Mouse (Mus musculus) layer of hippocampus, adult 9-11 months (tissue): ENCODE data around the gene Pfn1.

Source experiments
- DNase-seq: peaks from one replicate; pipeline ENCODE4 v3.0.0; 2022

Pfn1 gene

GRCm38 (mm10) chr11:70674014-70674413 lies 19.6 kb upstream of the Pfn1 start:
- DNase-seq, result no peak

DNA sequence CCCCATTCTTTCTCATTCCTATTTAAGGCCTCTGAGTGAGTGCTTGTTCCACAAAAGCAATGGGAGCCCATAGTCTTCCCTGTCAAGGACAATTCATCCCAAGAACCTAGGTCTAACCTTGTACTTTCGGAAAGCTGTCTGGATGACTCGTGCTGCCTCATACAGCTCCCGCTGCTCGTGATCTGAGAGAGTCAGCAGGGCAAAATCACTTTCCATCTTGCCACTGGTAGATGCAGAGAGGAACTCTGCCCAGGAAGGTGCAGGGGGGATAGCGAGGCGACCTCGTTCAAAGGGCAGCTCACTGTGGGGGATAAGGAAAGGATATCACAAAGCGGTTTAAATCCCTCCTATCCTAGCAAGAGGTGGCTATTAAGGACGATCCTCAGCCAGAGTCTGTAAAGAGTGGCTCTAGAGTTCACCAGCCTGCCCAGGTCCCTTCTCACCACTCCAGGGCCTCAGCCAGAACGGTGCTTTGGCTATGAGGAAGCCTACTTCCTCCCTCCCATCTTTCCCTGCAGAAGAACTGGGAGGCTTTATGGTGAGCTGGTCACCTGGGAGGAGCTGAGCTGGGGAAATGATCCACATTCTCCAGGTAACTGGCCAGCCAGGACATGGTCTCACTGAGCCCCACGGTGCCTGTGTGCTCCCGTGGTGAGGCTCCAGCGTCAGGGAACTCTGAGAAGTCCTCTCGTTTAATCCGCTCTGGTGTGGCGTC lies 17.0 kb upstream of the Pfn1 start:
- DNase-seq, result no peak

DNA sequence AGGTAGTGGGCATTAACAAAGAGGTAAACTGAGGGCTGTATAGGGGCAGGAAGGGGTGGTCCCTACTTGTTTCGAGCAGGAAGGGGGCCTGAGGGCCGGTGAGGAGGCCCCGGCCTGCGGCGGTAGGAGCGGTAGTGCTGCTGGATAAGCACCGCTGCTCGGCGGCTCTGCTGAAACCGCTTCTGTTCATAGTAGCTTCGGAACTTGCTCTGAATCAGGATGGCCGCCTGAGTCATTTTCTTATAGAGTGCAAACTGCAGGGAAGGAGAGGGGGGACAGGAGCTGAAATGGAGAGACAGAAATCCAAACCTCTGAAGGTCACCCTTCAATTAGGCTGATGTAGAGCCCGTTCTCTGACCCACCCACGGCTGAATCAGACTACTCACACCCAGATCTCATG lies 16.0 kb upstream of the Pfn1 start:
- DNase-seq, result no peak

DNA sequence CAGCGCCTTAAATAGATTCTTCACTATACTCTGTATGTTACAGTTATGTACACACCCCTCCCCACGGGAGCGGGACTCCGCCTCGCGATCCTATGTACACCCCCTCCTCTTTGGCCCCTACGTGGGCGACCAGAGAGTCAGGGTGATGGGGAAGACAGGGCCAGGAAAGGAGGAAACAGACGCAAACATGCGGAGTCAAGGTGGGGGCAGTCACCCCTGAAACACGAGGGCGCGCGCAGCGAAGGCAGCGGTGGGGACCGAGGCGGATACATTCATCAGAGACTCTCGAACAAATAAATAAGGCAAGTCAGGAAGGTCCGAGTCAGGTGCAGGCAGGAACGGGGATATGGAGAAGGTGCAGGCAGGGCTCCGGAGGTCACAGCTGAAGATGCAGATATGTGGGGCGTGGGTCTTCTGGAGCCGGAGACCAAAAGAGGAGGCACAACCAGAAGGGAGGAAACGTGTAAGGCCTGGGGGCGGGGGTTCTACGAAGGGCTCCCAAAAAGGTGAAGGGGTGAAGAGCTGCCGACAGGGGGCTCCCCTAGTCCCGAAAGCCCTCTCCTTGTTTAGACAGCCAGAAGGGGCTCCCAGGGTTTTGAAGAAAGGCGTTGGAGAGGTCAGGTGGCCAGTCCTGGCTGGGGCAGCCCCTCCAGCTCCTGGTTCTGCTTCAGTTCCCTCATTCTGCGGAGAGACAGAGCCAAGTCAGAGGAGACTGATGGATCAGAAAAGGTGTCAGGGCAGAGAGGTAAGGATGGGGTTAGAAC lies 15.3 kb upstream of the Pfn1 start:
- peak; percentile 77 for DNase-seq

- DNase-seq, result peak; percentile 100
Measured at GRCm38 (mm10) chr11:70668771-70669505, 14.5 kb upstream of the Pfn1 start, which contains the start of gene Spag7. TSS of gene Spag7 (minus strand) at chr11:70669416.

- no peak for DNase-seq
Measured at GRCm38 (mm10) chr11:70668335-70668770, 13.9 kb upstream of the Pfn1 start.

DNA sequence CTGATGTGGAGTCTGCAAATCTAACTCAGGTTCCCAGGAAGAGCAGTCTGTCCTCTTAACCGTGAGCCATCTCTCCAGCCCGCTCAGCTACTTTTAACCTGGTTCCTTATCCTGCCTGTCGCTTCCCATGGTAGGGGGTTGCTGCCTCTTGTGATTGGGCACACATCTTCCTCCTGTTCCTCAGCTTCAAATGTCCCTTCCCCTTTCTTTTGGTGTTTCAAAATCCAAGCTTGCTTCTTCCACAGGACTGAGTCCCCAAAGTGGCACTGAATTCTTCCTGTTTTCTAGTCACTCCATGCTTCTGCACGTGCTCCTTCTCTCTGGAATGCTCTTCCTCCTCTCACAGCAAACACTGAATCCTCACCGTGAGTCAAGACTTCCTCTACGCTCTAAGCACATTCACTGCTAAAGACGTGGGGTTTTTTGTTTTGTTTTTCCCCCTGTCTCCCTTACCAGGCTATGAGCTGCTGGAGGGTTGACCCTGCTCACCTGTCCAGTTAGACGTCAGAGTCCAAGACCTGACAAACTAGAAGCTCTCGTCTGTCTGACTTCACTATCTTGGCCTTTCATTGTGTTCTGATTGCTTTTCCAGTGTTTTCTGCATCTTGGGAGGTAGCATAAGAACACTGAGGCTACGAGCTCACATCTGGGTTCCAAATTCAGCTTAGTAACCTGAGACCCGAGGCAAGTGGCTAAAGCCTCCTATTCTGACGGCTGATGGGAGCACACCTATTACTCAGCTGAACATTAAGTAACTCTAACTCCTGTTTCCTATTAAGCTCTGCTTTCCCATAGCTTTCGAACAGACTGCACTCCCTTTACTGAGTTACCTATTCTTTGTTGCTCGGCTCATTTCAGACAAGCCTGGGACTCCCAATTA lies 13.1 kb upstream of the Pfn1 start:
- no peak for DNase-seq

GRCm38 (mm10) chr11:70666687-70667086 lies 12.2 kb upstream of the Pfn1 start:
- DNase-seq, result no peak

GRCm38 (mm10) chr11:70664741-70665140 lies 10.3 kb upstream of the Pfn1 start:
- DNase-seq, result no peak

DNA sequence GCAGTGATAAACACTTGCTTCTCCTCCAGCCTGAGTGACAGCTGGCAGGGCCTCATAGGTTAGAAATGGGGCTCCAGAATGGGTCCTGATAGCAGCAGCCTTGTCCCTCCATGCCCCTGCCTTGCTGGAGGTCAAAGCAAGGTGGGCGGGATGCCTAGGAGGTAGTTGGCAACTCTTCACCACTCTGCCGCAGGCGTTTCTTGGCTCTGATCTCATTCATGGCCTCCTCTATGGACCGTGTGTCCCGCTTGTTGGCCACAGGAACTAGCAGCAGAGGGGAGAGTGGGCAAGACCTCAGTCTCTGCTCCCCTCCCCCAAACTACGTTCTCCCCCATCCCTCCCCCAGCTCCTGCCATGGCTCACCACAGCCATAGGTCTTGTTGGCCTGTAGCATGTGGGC lies 9.5 kb upstream of the Pfn1 start:
- no peak for DNase-seq

- DNase-seq, result no peak
Measured at GRCm38 (mm10) chr11:70663101-70663500, 8.7 kb upstream of the Pfn1 start.

- DNase-seq, result no peak
Measured at GRCm38 (mm10) chr11:70660571-70660970, 6.1 kb upstream of the Pfn1 start.

- no peak for DNase-seq
Measured at GRCm38 (mm10) chr11:70658942-70659341, 4.5 kb upstream of the Pfn1 start.

- no peak for DNase-seq
Measured at GRCm38 (mm10) chr11:70658521-70658920, 4.1 kb upstream of the Pfn1 start.

DNA sequence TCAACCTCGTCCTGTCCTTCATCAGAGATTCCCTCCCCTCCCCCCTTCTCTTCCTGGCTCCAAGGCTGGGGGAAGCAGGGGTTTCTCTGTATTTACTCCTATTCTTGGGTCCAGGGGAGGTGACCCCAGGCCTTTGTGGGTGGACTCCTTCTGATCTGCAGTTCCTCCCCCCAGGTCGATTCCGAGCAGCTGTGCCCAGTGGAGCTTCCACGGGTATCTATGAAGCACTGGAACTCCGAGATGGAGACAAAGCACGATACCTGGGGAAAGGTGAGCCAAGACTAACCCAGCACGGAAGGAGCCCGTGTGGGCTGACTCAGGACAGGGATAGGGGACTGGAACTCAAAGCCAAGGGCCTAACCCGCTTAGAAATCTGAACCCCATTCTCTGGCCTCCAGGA lies 3.5 kb upstream of the Pfn1 start:
- no peak for DNase-seq

- no peak for DNase-seq
Measured at GRCm38 (mm10) chr11:70657573-70657972, 3.1 kb upstream of the Pfn1 start.

DNA sequence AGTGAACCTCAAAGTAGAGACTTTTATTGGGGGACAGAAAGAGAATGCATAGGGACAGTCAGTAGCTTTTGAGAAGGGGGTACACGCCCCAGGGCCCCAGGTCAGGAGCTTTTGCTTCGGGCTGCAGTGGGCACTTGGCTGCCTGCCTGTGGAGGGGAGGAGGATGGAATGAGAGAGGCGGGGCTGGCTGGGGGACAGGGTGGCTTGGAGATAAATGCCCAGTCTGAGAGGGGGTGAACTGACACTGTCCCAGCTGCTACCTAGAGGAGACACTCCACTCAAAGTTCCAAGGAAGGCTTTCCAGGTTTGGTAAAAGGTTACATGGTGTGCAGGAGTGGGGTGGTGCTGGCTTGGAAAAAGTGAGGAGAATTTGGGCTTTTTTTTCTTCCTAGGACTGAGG lies 2.5 kb upstream of the Pfn1 start, which contains the start of gene Eno3:
Eno3 (plus strand) TSS at position 239 of the 400 bp plus-strand sequence.
- no peak for DNase-seq

GRCm38 (mm10) chr11:70656456-70656927 lies 2.0 kb upstream of the Pfn1 start:
- no peak for DNase-seq

- DNase-seq, result no peak
Measured at GRCm38 (mm10) chr11:70655571-70656455, 1.4 kb upstream of the Pfn1 start.

DNA sequence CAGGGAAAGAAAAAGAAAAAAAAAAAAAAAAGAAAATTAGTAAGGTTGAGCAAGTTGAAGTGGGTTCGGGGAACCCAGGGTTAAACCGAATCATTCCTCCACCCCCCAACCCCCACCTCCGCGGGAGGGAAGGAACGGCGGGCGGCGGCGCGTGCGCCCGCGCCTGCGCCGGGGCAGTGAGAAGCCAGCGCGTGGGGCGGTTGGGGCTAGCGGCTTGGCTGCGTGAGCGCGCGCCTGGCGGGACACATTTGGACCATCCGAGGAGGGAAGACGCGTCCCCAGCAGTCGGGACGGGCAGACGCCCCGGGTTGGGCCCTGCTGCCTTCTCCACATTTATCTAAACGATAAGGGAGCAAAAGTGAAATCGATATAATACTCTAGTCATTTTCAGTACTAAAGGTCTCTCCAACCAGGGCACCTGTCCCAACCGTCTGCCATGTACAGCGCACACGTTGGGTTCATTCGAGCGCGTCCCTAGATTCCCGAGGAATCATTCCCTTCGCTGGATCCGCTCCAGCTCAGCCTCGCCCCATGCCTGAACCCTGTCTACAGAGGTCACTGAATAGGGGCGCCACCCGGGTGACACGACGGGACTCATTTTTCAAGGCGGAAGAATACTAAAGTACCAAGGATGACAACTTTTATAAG lies 603 bp upstream of the Pfn1 start:
- peak; percentile 68 for DNase-seq
